Mouse (Mus musculus) olfactory bulb, adult 2 months (tissue): Measurements from ENCODE around the gene Ampd2.

ENCODE experiments used
- CTCF ChIP-seq: fragments of 200-500 bp; IDR thresholded peaks from 2 replicates; pipeline ENCODE4 v1.5.1; 2012; ENCODE audit warnings: low read depth, mild to moderate bottlenecking, low read length, moderate library complexity; ENCODE audit not compliant: insufficient read depth
- POLR2A ChIP-seq: fragments of 200-500 bp; IDR thresholded peaks from 2 replicates; pipeline ENCODE4 v1.6.1; 2012; ENCODE audit warnings: mild to moderate bottlenecking, low read depth, low read length, moderate library complexity; ENCODE audit not compliant: insufficient read depth

- no peak for TF ChIP-seq CTCF
- no peak for TF ChIP-seq POLR2A
Measured at GRCm38 (mm10) chr3:108123242-108123641, 36.8 kb upstream of the Ampd2 start.
